Mouse (Mus musculus): ENCODE results near the gene Klri2.

DNA sequence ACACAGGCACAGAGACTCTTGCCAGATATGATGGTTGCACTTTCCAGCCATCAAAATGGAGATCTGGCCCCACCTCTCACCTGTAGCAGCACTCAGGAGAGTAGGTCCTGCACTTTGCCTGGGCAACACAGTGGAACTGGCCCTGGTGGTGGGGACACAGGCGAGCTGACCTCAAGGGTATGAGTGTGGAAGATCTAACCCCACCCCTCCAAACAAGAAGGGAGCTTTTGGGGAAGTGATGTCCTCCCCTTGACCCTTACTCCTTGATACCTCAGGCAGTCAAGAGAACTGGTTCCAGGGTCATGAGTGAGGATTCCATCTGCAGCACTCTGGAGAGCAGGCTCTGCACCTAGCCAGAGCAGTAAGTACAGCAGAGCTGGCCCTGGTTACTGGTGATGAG lies 18.9 kb downstream of the Klri2 start:
- TF ChIP-seq CTCF (conservative IDR thresholded peaks at IDR 0.05; ENCODE audit: low read length) (no peak), NANOG (IDR thresholded peaks at IDR 0.05; ENCODE audit: borderline replicate concordance, low read length) (no peak)

Measured in E14TG2a.4 (cell line).